Mouse (Mus musculus) myocyte (in vitro differentiated cells): ENCODE measurements around the gene Ube2f. TPM values are rescaled to one million over a fixed set of nuclear protein-coding genes. Genes with fewer than 3 reads are reported as not detected.
A peak's percentile ranks its signal among the peaks of the same experiment; 100 is the strongest.

Source experiments
- H3K27me3 ChIP-seq: one replicate; pipeline ENCODE4 v1.6.1; 2011; ENCODE audit not compliant: control insufficient read depth, insufficient read depth, insufficient read length
- H3K36me3 ChIP-seq: one replicate; pipeline ENCODE4 v1.6.1; 2011; ENCODE audit not compliant: control insufficient read depth, insufficient read depth
- H3K4me2 ChIP-seq: one replicate; pipeline ENCODE4 v1.6.1; 2011; ENCODE audit warnings: low read depth, control low read depth
- H3K4me3 ChIP-seq: one replicate; pipeline ENCODE4 v1.5.1; 2011; ENCODE audit warnings: mild to moderate bottlenecking, control low read depth, moderate library complexity
- H3K79me2 ChIP-seq: one replicate; pipeline ENCODE4 v1.6.1; 2011; ENCODE audit not compliant: control insufficient read depth, insufficient read depth
- H3ac ChIP-seq: one replicate; pipeline ENCODE4 v1.6.1; 2011; ENCODE audit not compliant: control insufficient read depth, insufficient read length
- CEBPB ChIP-seq: IDR thresholded peaks from 2 replicates; pipeline ENCODE4 v1.6.1; 2011; ENCODE audit warnings: mild to moderate bottlenecking, moderate library complexity; ENCODE audit not compliant: poor library complexity, insufficient read depth, severe bottlenecking
- E2F4 ChIP-seq: IDR thresholded peaks from one replicate; pipeline ENCODE4 v1.6.1; 2011; ENCODE audit warnings: mild to moderate bottlenecking, control low read depth, moderate library complexity; ENCODE audit not compliant: insufficient read depth
- MAX ChIP-seq: IDR thresholded peaks from one replicate; pipeline ENCODE4 v1.6.1; 2011; ENCODE audit warnings: low read depth, mild to moderate bottlenecking, control low read depth
- MYOD1 ChIP-seq, 3 experiments: IDR thresholded peaks; one replicate each; pipeline ENCODE4 v1.6.1; 2011; ENCODE audit warnings: control low read depth in 2 of 3, low read depth in 2 of 3, mild to moderate bottlenecking in 2 of 3, moderate library complexity in 1 of 3; ENCODE audit not compliant: insufficient read length in 2 of 3, control insufficient read depth in 1 of 3
- MYOG ChIP-seq, 3 experiments: IDR thresholded peaks; one replicate each; pipeline ENCODE4 v1.6.1; 2011; ENCODE audit warnings: control low read depth in 2 of 3, low read depth in 2 of 3, mild to moderate bottlenecking in 2 of 3; ENCODE audit not compliant: insufficient read length in 2 of 3, control insufficient read depth in 1 of 3, insufficient read depth in 1 of 3
- POLR2A ChIP-seq: IDR thresholded peaks from one replicate; pipeline ENCODE4 v1.6.1; 2011; ENCODE audit warnings: low read depth, mild to moderate bottlenecking, control low read depth, moderate library complexity; ENCODE audit not compliant: insufficient read length
- POLR2AphosphoS2 ChIP-seq: IDR thresholded peaks from one replicate; pipeline ENCODE4 v1.6.1; 2011; ENCODE audit warnings: low read depth, control low read depth; ENCODE audit not compliant: insufficient read length
- REST ChIP-seq: IDR thresholded peaks from one replicate; pipeline ENCODE4 v1.6.1; 2011; ENCODE audit warnings: mild to moderate bottlenecking, control low read depth, moderate library complexity; ENCODE audit not compliant: insufficient read depth, insufficient read length
- SRF ChIP-seq: IDR thresholded peaks from one replicate; pipeline ENCODE4 v1.6.1; 2011; ENCODE audit warnings: low read depth; ENCODE audit not compliant: control insufficient read depth, insufficient read length
- TCF12 ChIP-seq: IDR thresholded peaks from one replicate; pipeline ENCODE4 v1.6.1; 2011; ENCODE audit warnings: mild to moderate bottlenecking, control low read depth; ENCODE audit not compliant: poor library complexity, insufficient read depth, severe bottlenecking
- TCF3 ChIP-seq: IDR thresholded peaks from one replicate; pipeline ENCODE4 v1.6.1; 2011; ENCODE audit warnings: low read depth, control low read depth; ENCODE audit not compliant: insufficient read length
- USF1 ChIP-seq: IDR thresholded peaks from one replicate; pipeline ENCODE4 v1.6.1; 2011; ENCODE audit warnings: low read depth, mild to moderate bottlenecking, control low read depth, moderate library complexity
- polyA plus RNA-seq: library from polyadenylated mRNA; unstranded; fragments of >200 nt; fragmentation: generic; extraction: Trizol; gene quantifications from one replicate; pipeline ENCODE4 v1.2.1, GENCODE M21; 2012; ENCODE audit warnings: missing spikeins

Gene Ube2f
- polyA plus RNA-seq, 1 experiment, result 70.3 TPM

GRCm38 (mm10) chr1:91309366-91310085, 59.4 kb downstream of the Ube2f start:
- Histone ChIP-seq H3K4me2 (no peak overlapping the region), H3K36me3 (peaks cover 16% of the 10 kb centered on the region), H3K79me2 (no peaks in the 10 kb centered on the region), H3ac (no peak overlapping the region), H3K4me3 (no peak overlapping the region), H3K27me3 (no peaks in the 10 kb centered on the region)
- TF ChIP-seq MAX, result no peak
- TF ChIP-seq TCF3, result no peak
- no peak for TF ChIP-seq SRF
- TF ChIP-seq POLR2AphosphoS2, result no peak
- TF ChIP-seq MYOD1 (IDR thresholded peaks at IDR 0.05; ENCODE audit: control insufficient read depth in 1 of 3, insufficient read length in 2 of 3, low read depth in 2 of 3), result no peak
- TF ChIP-seq MYOG (IDR thresholded peaks at IDR 0.05; ENCODE audit: control insufficient read depth in 1 of 3, insufficient read depth in 1 of 3, insufficient read length in 2 of 3, low read depth in 2 of 3), result no peak
- no peak for TF ChIP-seq TCF12
- no peak for TF ChIP-seq CEBPB

GRCm38 (mm10) chr1:91312273-91312672, 62.2 kb downstream of the Ube2f start:
- Histone ChIP-seq H3ac (no peak overlapping the region), H3K4me3 (no peak overlapping the region), H3K79me2 (no peaks in the 10 kb centered on the region), H3K27me3 (no peaks in the 10 kb centered on the region), H3K4me2 (no peak overlapping the region), H3K36me3 (peaks cover 3% of the 10 kb centered on the region)
- TF ChIP-seq POLR2A (no peak), CEBPB (no peak)

- Histone ChIP-seq H3K36me3 (no peaks in the 10 kb centered on the region), H3K4me3 (no peak overlapping the region), H3ac (no peak overlapping the region), H3K4me2 (peak overlapping the region; percentile 41), H3K79me2 (no peaks in the 10 kb centered on the region), H3K27me3 (no peaks in the 10 kb centered on the region)
- TF ChIP-seq E2F4 (no peak), MYOG (IDR thresholded peaks at IDR 0.05; ENCODE audit: control insufficient read depth in 1 of 3, insufficient read depth in 1 of 3, insufficient read length in 2 of 3, low read depth in 2 of 3) (peak in 1 of 3 experiments; percentile 49), MYOD1 (IDR thresholded peaks at IDR 0.05; ENCODE audit: control insufficient read depth in 1 of 3, insufficient read length in 2 of 3, low read depth in 2 of 3) (peak in 2 of 3 experiments; percentile 18 to 59), POLR2AphosphoS2 (no peak), USF1 (peak; percentile 62)
Observed at GRCm38 (mm10) chr1:91313251-91313650, 63.1 kb downstream of the Ube2f start.

GRCm38 (mm10) chr1:91317656-91318055, 67.6 kb downstream of the Ube2f start:
- TF ChIP-seq SRF, result no peak
- no peak for TF ChIP-seq MYOD1 (IDR thresholded peaks at IDR 0.05; ENCODE audit: control insufficient read depth in 1 of 3, insufficient read length in 2 of 3, low read depth in 2 of 3)
- TF ChIP-seq REST, result no peak
- TF ChIP-seq POLR2A, result no peak
- Histone ChIP-seq H3K36me3 (no peaks in the 10 kb centered on the region), H3K27me3 (no peaks in the 10 kb centered on the region), H3K4me2 (no peak overlapping the region), H3K79me2 (no peaks in the 10 kb centered on the region), H3K4me3 (no peak overlapping the region), H3ac (no peak overlapping the region)

- Histone ChIP-seq H3ac (no peak within 1 kb of the TSS), H3K4me3 (no peak within 1 kb of the TSS), H3K36me3 (no peaks in the 10 kb centered on the region), H3K4me2 (no peak within 1 kb of the TSS), H3K79me2 (no peaks in the 10 kb centered on the region), H3K27me3 (no peaks in the 10 kb centered on the region)
- TF ChIP-seq REST (no peak), POLR2AphosphoS2 (peak; percentile 58)
Observed at GRCm38 (mm10) chr1:91321760-91322438, 71.8 kb downstream of the Ube2f start, which contains the start of gene Espnl. Gene Espnl (plus strand): TSS chr1:91322075.

GRCm38 (mm10) chr1:91324646-91325045, 74.5 kb downstream of the Ube2f start:
- no peak overlapping the region for H3ac ChIP-seq
- no peaks in the 10 kb centered on the region for H3K79me2 ChIP-seq
- no peaks in the 10 kb centered on the region for H3K27me3 ChIP-seq
- TF ChIP-seq SRF (no peak), MAX (no peak), TCF12 (no peak), MYOD1 (IDR thresholded peaks at IDR 0.05; ENCODE audit: control insufficient read depth in 1 of 3, insufficient read length in 2 of 3, low read depth in 2 of 3) (no peak), USF1 (no peak), REST (no peak), CEBPB (no peak), E2F4 (no peak), TCF3 (no peak), POLR2A (no peak), POLR2AphosphoS2 (no peak), MYOG (IDR thresholded peaks at IDR 0.05; ENCODE audit: control insufficient read depth in 1 of 3, insufficient read depth in 1 of 3, insufficient read length in 2 of 3, low read depth in 2 of 3) (no peak)
- H3K4me3 ChIP-seq, result no peak overlapping the region
- H3K4me2 ChIP-seq, result no peak overlapping the region
- H3K36me3 ChIP-seq, result no peaks in the 10 kb centered on the region
